Mouse (Mus musculus) forebrain, embryonic 11.5 days (tissue): Measurements from ENCODE around the gene Ubl3. TPM values are rescaled to one million over a fixed set of nuclear protein-coding genes. Genes with fewer than 3 reads are reported as not detected.

Experiments used
- ATAC-seq: fragments of 200-750 bp; cut with Nextera tagmentation; replicated peaks from 2 replicates; pipeline ENCODE4 v1.8.0; 2017; ENCODE audit warnings: moderate TSS enrichment; ENCODE audit not compliant: low FRiP score
- DNase-seq: peaks from one replicate; pipeline ENCODE4 v3.0.0-alpha.2; 2017; ENCODE audit warnings: low spot score
- H3K27ac ChIP-seq: fragments of 300-500 bp; sonication (generic); 2 replicates; pipeline ENCODE4 v1.5.1; 2014; ENCODE audit warnings: low read depth, low read length
- H3K27me3 ChIP-seq: fragments of 300-500 bp; sonication (generic); 2 replicates; pipeline ENCODE4 v1.6.1; 2014; ENCODE audit warnings: mild to moderate bottlenecking, low read length, mixed read lengths; ENCODE audit not compliant: control insufficient read depth, insufficient read depth
- H3K36me3 ChIP-seq: fragments of 300-500 bp; sonication (generic); 2 replicates; pipeline ENCODE4 v1.6.1; 2014; ENCODE audit warnings: mild to moderate bottlenecking, low read length, moderate library complexity, mixed read lengths; ENCODE audit not compliant: control insufficient read depth, insufficient read depth
- H3K4me1 ChIP-seq: fragments of 300-500 bp; sonication (generic); replicated peaks from 2 replicates; pipeline ENCODE4 v1.6.1; 2014; ENCODE audit warnings: low read length, mixed read lengths; ENCODE audit not compliant: control insufficient read depth, insufficient read depth
- H3K4me2 ChIP-seq: fragments of 300-500 bp; sonication (generic); 2 replicates; pipeline ENCODE4 v1.6.1; 2014; ENCODE audit warnings: low read depth, mild to moderate bottlenecking, low read length, moderate library complexity, mixed read lengths; ENCODE audit not compliant: severe bottlenecking
- H3K4me3 ChIP-seq: fragments of 300-500 bp; sonication (generic); 2 replicates; pipeline ENCODE4 v1.5.1; 2014; ENCODE audit warnings: low read depth, low read length
- H3K9ac ChIP-seq: fragments of 300-500 bp; sonication (generic); 2 replicates; pipeline ENCODE4 v1.6.1; 2014; ENCODE audit warnings: low read length
- H3K9me3 ChIP-seq: fragments of 300-500 bp; sonication (generic); 2 replicates; pipeline ENCODE4 v1.6.1; 2016; ENCODE audit warnings: low read length, mixed read lengths; ENCODE audit not compliant: control insufficient read depth
- WGBS: fragments of 180-500 bp; shearing (Covaris S2); extraction: QIAGEN DNeasy Blood & Tissue Kit; methylation state at CpG from one replicate; pipeline ENCODE4 v1.1.7; 2014; 5-methylcytosine and 5-hydroxymethylcytosine counted together
- polyA plus RNA-seq: library from polyadenylated mRNA; unstranded; fragments of >200 nt; fragmentation: Nextera tagmentation; extraction: Ambion mirVana; gene quantifications from 2 replicates; pipeline ENCODE4 v1.2.1, GENCODE M21; 2014

Gene Ubl3
- polyA plus RNA-seq, 1 experiment from 2014 or later: 84.2 TPM

GRCm38 (mm10) chr5:148549307-148549706 is 3.3 kb downstream of the Ubl3 start:
- DNase-seq: no peak
- H3K9me3 ChIP-seq: no peaks in the 10 kb centered on the region
- H3K4me3 ChIP-seq: no peak overlapping the region
- WGBS: 13% methylated on average over 4 of the region's 4 CpGs
- H3K27me3 ChIP-seq: no peaks in the 10 kb centered on the region
- H3K36me3 ChIP-seq: no peaks in the 10 kb centered on the region
- no peak for ATAC-seq
- peaks cover 6% of the 10 kb centered on the region; the same call in 1 of the 2 replicates for H3K4me1 ChIP-seq
- H3K9ac ChIP-seq: no peak overlapping the region
- no peak overlapping the region for H3K27ac ChIP-seq
- peak overlapping the region; percentile 66; the same call in 1 of the 2 replicates for H3K4me2 ChIP-seq

GRCm38 (mm10) chr5:148548568-148548967 is 4.0 kb downstream of the Ubl3 start:
- Histone ChIP-seq H3K4me2 (no peak overlapping the region), H3K9ac (no peak overlapping the region), H3K9me3 (no peaks in the 10 kb centered on the region), H3K27me3 (no peaks in the 10 kb centered on the region), H3K4me3 (no peak overlapping the region), H3K27ac (no peak overlapping the region), H3K36me3 (no peaks in the 10 kb centered on the region), H3K4me1 (peaks cover 6% of the 10 kb centered on the region; the same call in 1 of the 2 replicates)
- WGBS: 73% methylated on average over 9 of the region's 9 CpGs
- DNase-seq: no peak
- ATAC-seq: no peak

GRCm38 (mm10) chr5:148547870-148548456 is 4.6 kb downstream of the Ubl3 start:
- DNase-seq (no peak), ATAC-seq (no peak)
- Histone ChIP-seq H3K9ac (no peak overlapping the region), H3K27me3 (no peaks in the 10 kb centered on the region), H3K9me3 (no peaks in the 10 kb centered on the region), H3K36me3 (no peaks in the 10 kb centered on the region), H3K4me2 (no peak overlapping the region), H3K4me3 (no peak overlapping the region), H3K27ac (no peak overlapping the region), H3K4me1 (peaks cover 6% of the 10 kb centered on the region; the same call in 1 of the 2 replicates)
- 61% methylated on average over 10 of the region's 10 CpGs for WGBS

GRCm38 (mm10) chr5:148546970-148547369 is 5.6 kb downstream of the Ubl3 start:
- no peak overlapping the region for H3K4me3 ChIP-seq
- DNase-seq (no peak), ATAC-seq (no peak)
- 61% methylated on average over 2 of the region's 2 CpGs for WGBS
- H3K9ac ChIP-seq: no peak overlapping the region
- H3K36me3 ChIP-seq: no peaks in the 10 kb centered on the region
- H3K27me3 ChIP-seq: no peaks in the 10 kb centered on the region
- H3K27ac ChIP-seq: no peak overlapping the region
- H3K4me2 ChIP-seq: no peak overlapping the region
- H3K9me3 ChIP-seq: no peaks in the 10 kb centered on the region
- peaks cover 6% of the 10 kb centered on the region; the same call in 1 of the 2 replicates for H3K4me1 ChIP-seq

- H3K36me3 ChIP-seq: no peaks in the 10 kb centered on the region
- H3K4me1 ChIP-seq: peaks cover 11% of the 10 kb centered on the region; the same call in 1 of the 2 replicates
- H3K27ac ChIP-seq: no peak overlapping the region
- H3K9me3 ChIP-seq: no peaks in the 10 kb centered on the region
- WGBS: 87% methylated on average over 2 of the region's 2 CpGs
- no peak overlapping the region for H3K4me2 ChIP-seq
- no peak for ATAC-seq
- H3K4me3 ChIP-seq: no peak overlapping the region
- no peaks in the 10 kb centered on the region for H3K27me3 ChIP-seq
- H3K9ac ChIP-seq: no peak overlapping the region
- no peak for DNase-seq
Measured at GRCm38 (mm10) chr5:148544733-148545132, 7.9 kb downstream of the Ubl3 start.

- H3K27ac ChIP-seq: no peak overlapping the region
- H3K4me2 ChIP-seq: no peak overlapping the region
- ATAC-seq (no peak), DNase-seq (no peak)
- H3K9ac ChIP-seq: no peak overlapping the region
- no peaks in the 10 kb centered on the region for H3K27me3 ChIP-seq
- H3K36me3 ChIP-seq: no peaks in the 10 kb centered on the region
- 82% methylated on average over 2 of the region's 2 CpGs for WGBS
- H3K9me3 ChIP-seq: no peaks in the 10 kb centered on the region
- H3K4me3 ChIP-seq: no peak overlapping the region
- H3K4me1 ChIP-seq: peaks cover 5% of the 10 kb centered on the region; the same call in 1 of the 2 replicates
Measured at GRCm38 (mm10) chr5:148542196-148542595, 10.4 kb downstream of the Ubl3 start.

GRCm38 (mm10) chr5:148535669-148536430 is 16.7 kb downstream of the Ubl3 start:
- Histone ChIP-seq H3K4me1 (0 out of 2 replicates have a peak, but pooled peaks cover 5% of the 10 kb centered on the region), H3K4me2 (no peak overlapping the region), H3K36me3 (no peaks in the 10 kb centered on the region), H3K9me3 (no peaks in the 10 kb centered on the region), H3K9ac (no peak overlapping the region), H3K27me3 (no peaks in the 10 kb centered on the region), H3K4me3 (no peak overlapping the region), H3K27ac (no peak overlapping the region)
- DNase-seq (no peak), ATAC-seq (no peak)
- WGBS: 89% methylated on average over 4 of the region's 4 CpGs

- H3K4me2 ChIP-seq: no peak overlapping the region
- no peak for ATAC-seq
- H3K4me1 ChIP-seq: no peaks in the 10 kb centered on the region
- no peak overlapping the region for H3K4me3 ChIP-seq
- no peaks in the 10 kb centered on the region for H3K36me3 ChIP-seq
- no peaks in the 10 kb centered on the region for H3K9me3 ChIP-seq
- no peaks in the 10 kb centered on the region for H3K27me3 ChIP-seq
- no peak overlapping the region for H3K9ac ChIP-seq
- H3K27ac ChIP-seq: no peak overlapping the region
- no peak for DNase-seq
- 92% methylated on average over 3 of the region's 3 CpGs for WGBS
Measured at GRCm38 (mm10) chr5:148534644-148535043, 17.9 kb downstream of the Ubl3 start.
